Mouse (Mus musculus) heart, postnatal 0 days (tissue): ENCODE measurements around the gene Arid2.

Experiments
- CTCF ChIP-seq: IDR thresholded peaks from 2 replicates; pipeline ENCODE4 v1.5.1; 2016; ENCODE audit warnings: antibody characterized with exemption, control low read depth, low read depth
- EP300 ChIP-seq: IDR thresholded peaks from 2 replicates; pipeline ENCODE4 v1.6.1; 2016; ENCODE audit warnings: antibody characterized with exemption, low read depth

- TF ChIP-seq CTCF (no peak), EP300 (no peak)
Observed at GRCm38 (mm10) chr15:96244171-96244570, 43.1 kb upstream of the Arid2 start.
